In genomic region chr1:128875289-128875688, GRCm38 (mm10) we compare ENCODE assay signal across 9 mouse cellular contexts.
DNase-seq lines count a peak whose midpoint lies in the region; ATAC-seq and TF ChIP-seq lines count a peak whose summit lies in the region.
"Had no signal": no experiment of that assay in that cellular context is flagged by ENCODE, and none has a peak within 500 bp of the region (broad histone marks: within the 10 kb centered on the region; RNA-seq: fewer than 3 reads in every experiment).

No protein-coding gene starts in this region.

- ATAC-seq in liver, embryonic 11.5 days (replicated peaks; ENCODE audit: low FRiP score), result no peak
- ATAC-seq in hindbrain, embryonic 11.5 days (ENCODE audit: low FRiP score), result peak; percentile 69; the same call in 1 of the 2 replicates
- no peak; the same call in 1 of the 2 replicates for ATAC-seq in limb, embryonic 11.5 days (ENCODE audit: insufficient number of reproducible peaks, low FRiP score, low TSS enrichment, low read depth)

- H3K9me3 ChIP-seq in liver, embryonic 11.5 days (ENCODE audit: control insufficient read depth, low read length), result no peaks in the 10 kb centered on the region
- no peaks in the 10 kb centered on the region for H3K9me3 ChIP-seq in hindbrain, embryonic 11.5 days (ENCODE audit: control insufficient read depth, low read length)
- H3K9me3 ChIP-seq in limb, embryonic 11.5 days (ENCODE audit: control insufficient read depth, low read length), result no peaks in the 10 kb centered on the region
- H3K9me3 ChIP-seq: stomach, embryonic 15.5 days had no signal

- TF ChIP-seq CTCF in olfactory bulb, adult 2 months (IDR thresholded peaks at IDR 0.05; ENCODE audit: insufficient read depth, low read depth, low read length), result peak; percentile 47; the same call in 1 of the 2 replicates

- no peak overlapping the region for H3K4me2 ChIP-seq in liver, embryonic 11.5 days
- H3K4me2 ChIP-seq in hindbrain, embryonic 11.5 days (replicated peaks; ENCODE audit: low read depth, low read length), result no peak overlapping the region
- H3K4me2 ChIP-seq in limb, embryonic 11.5 days (ENCODE audit: low read depth, severe bottlenecking), result no peak overlapping the region
- H3K4me2 ChIP-seq: stomach, embryonic 15.5 days had no signal

- H3K27ac ChIP-seq in liver, embryonic 11.5 days (ENCODE audit: low read depth, low read length), result no peak overlapping the region
- no peak overlapping the region for H3K27ac ChIP-seq in hindbrain, embryonic 11.5 days (ENCODE audit: low read depth, low read length)
- no peak overlapping the region for H3K27ac ChIP-seq in limb, embryonic 11.5 days (replicated peaks; ENCODE audit: low read depth, low read length)
- H3K27ac ChIP-seq in olfactory bulb, adult 2 months (ENCODE audit: insufficient read depth, low read depth, low read length), result no peak overlapping the region
- H3K27ac ChIP-seq: stomach, embryonic 15.5 days had no signal

- H3K9ac ChIP-seq in liver, embryonic 11.5 days (ENCODE audit: low read depth, low read length), result no peak overlapping the region
- no peak overlapping the region for H3K9ac ChIP-seq in hindbrain, embryonic 11.5 days (ENCODE audit: low read depth, low read length)
- no peak overlapping the region for H3K9ac ChIP-seq in limb, embryonic 11.5 days (ENCODE audit: low read length)
- H3K9ac ChIP-seq: stomach, embryonic 15.5 days had no signal

- 12% methylated on average over 8 of the region's 8 CpGs for WGBS in liver, embryonic 11.5 days
- 14% methylated on average over 8 of the region's 8 CpGs for WGBS in hindbrain, embryonic 11.5 days
- WGBS in limb, embryonic 11.5 days, result 12% methylated on average over 8 of the region's 8 CpGs
- 10% methylated on average over 8 of the region's 8 CpGs for WGBS in olfactory bulb, adult 2 months

- no peak overlapping the region for H3K4me3 ChIP-seq in liver, embryonic 11.5 days (ENCODE audit: low read depth, low read length)
- H3K4me3 ChIP-seq in hindbrain, embryonic 11.5 days (ENCODE audit: low read depth, low read length), result no peak overlapping the region
- no peak overlapping the region for H3K4me3 ChIP-seq in limb, embryonic 11.5 days (ENCODE audit: low read depth, low read length)
- H3K4me3 ChIP-seq in olfactory bulb, adult 2 months (ENCODE audit: insufficient read depth, low read depth, low read length), result no peak overlapping the region
- H3K4me3 ChIP-seq: stomach, embryonic 15.5 days had no signal

- no peak for TF ChIP-seq POLR2A in olfactory bulb, adult 2 months (IDR thresholded peaks at IDR 0.05; ENCODE audit: insufficient read depth, low read depth, low read length)

- intact Hi-C loops in gastrocnemius, postnatal 36 days (cut with DNase I), result loop anchor here (10.0 kb wide), 3 partner anchors 200 to 1480 kb away; no protein-coding TSS in a partner anchor

- H3K27me3 ChIP-seq in liver, embryonic 11.5 days (replicated peaks; ENCODE audit: control insufficient read depth, insufficient read depth, low read length), result no peaks in the 10 kb centered on the region
- H3K27me3 ChIP-seq in hindbrain, embryonic 11.5 days (ENCODE audit: control insufficient read depth, insufficient read depth, low read length), result no peaks in the 10 kb centered on the region
- no peaks in the 10 kb centered on the region for H3K27me3 ChIP-seq in limb, embryonic 11.5 days (ENCODE audit: control insufficient read depth, insufficient read depth, low read length)
- H3K27me3 ChIP-seq: stomach, embryonic 15.5 days had no signal

- H3K4me1 ChIP-seq in liver, embryonic 11.5 days (replicated peaks; ENCODE audit: control insufficient read depth, insufficient read depth, low read length), result no peaks in the 10 kb centered on the region
- no peaks in the 10 kb centered on the region for H3K4me1 ChIP-seq in hindbrain, embryonic 11.5 days (replicated peaks; ENCODE audit: control insufficient read depth, insufficient read depth, low read length)
- H3K4me1 ChIP-seq in limb, embryonic 11.5 days (ENCODE audit: control insufficient read depth, insufficient read depth, low read length), result no peaks in the 10 kb centered on the region
- no peaks in the 10 kb centered on the region for H3K4me1 ChIP-seq in olfactory bulb, adult 2 months (ENCODE audit: control insufficient read depth, insufficient read depth, low read length)
- H3K4me1 ChIP-seq: stomach, embryonic 15.5 days had no signal

- DNase-seq in liver (peak; percentile 16), NIH3T3 (ENCODE audit: low read depth) (peak; percentile 76)
- DNase-seq in liver, embryonic 11.5 days (ENCODE audit: low spot score), result no peak
- peak; percentile 34 to 72 for DNase-seq in cerebellum, postnatal 4 days (ENCODE audit: low spot score in 2 of 2)
- peak; percentile 76 for DNase-seq in hindbrain, embryonic 11.5 days (ENCODE audit: low spot score)
- peak; percentile 72 for DNase-seq in limb, embryonic 11.5 days (ENCODE audit: low spot score)
- no peak for DNase-seq in gastrocnemius, postnatal 36 days

- no peaks in the 10 kb centered on the region for H3K36me3 ChIP-seq in liver, embryonic 11.5 days (ENCODE audit: control insufficient read depth, insufficient read depth, low read length)
- H3K36me3 ChIP-seq in hindbrain, embryonic 11.5 days (ENCODE audit: control insufficient read depth, insufficient read depth, low read length), result no peaks in the 10 kb centered on the region
- no peaks in the 10 kb centered on the region for H3K36me3 ChIP-seq in limb, embryonic 11.5 days (ENCODE audit: control insufficient read depth, insufficient read depth, low read length)
- H3K36me3 ChIP-seq: stomach, embryonic 15.5 days had no signal

Comparison
In these comparisons a context has a peak if more than half of its experiments do, and no peak if none do; other contexts are left out.
1. DNase-seq: peak in liver (single experiment), NIH3T3 (single experiment), cerebellum, postnatal 4 days (2 of 2), hindbrain, embryonic 11.5 days (single experiment) and limb, embryonic 11.5 days (single experiment); none in liver, embryonic 11.5 days (single experiment) and gastrocnemius, postnatal 36 days (0 of 2).